26 mouse cellular contexts compared by ENCODE assay signal in genomic region chr9:8103050-8103449, GRCm38 (mm10). TPM values are rescaled to one million over a fixed set of nuclear protein-coding genes. Genes with fewer than 3 reads are reported as not detected.
A peak's percentile ranks its signal among the peaks of the same experiment; 100 is the strongest.
DNase-seq lines count a peak whose midpoint lies in the region.
"Had no signal": no experiment of that assay in that cellular context is flagged by ENCODE, and none has a peak within 500 bp of the region (broad histone marks: within the 10 kb centered on the region; RNA-seq: fewer than 3 reads in every experiment).

No protein-coding gene starts in this region.

- no peak overlapping the region for H3K27ac ChIP-seq in heart, embryonic 10.5 days
- H3K27ac ChIP-seq: embryonic facial prominence, embryonic 12.5 days; embryonic facial prominence, embryonic 15.5 days; forebrain, embryonic 12.5 days; forebrain, embryonic 15.5 days; gastrocnemius, adult 2 months; heart, embryonic 13.5 days; hindbrain, embryonic 15.5 days had no signal

- WGBS in heart, embryonic 10.5 days: 86% methylated on average over 4 of the region's 4 CpGs

- peak; percentile 19 for DNase-seq in adrenal gland, adult 2 months
- no peak for DNase-seq in adrenal gland, adult 8-10 months
- DNase-seq in 3T3-L1 (ENCODE audit: low read depth, low spot score) (peak; percentile 70), adipocyte (ENCODE audit: low spot score) (peak; percentile 58)
- DNase-seq in telencephalon, adult 2 months (ENCODE audit: low read depth, low spot score): peak; percentile 29
- no peak for DNase-seq in heart, embryonic 10.5 days (ENCODE audit: low spot score)
- DNase-seq in left cerebral cortex, adult 11 months (ENCODE audit: low spot score): no peak
- DNase-seq: adrenal gland, postnatal 10 days; cerebellum, adult 11 months; cerebellum, adult 2 months; cerebellum, adult 9-11 months; cerebellum, postnatal 25 days; gastrocnemius, adult 2 months; gastrocnemius, postnatal 14 days; heart, adult 11 months; heart, postnatal 14 days; heart, postnatal 4 days had no signal

- H3K36me3 ChIP-seq in heart, embryonic 10.5 days: no peaks in the 10 kb centered on the region
- H3K36me3 ChIP-seq: embryonic facial prominence, embryonic 12.5 days; embryonic facial prominence, embryonic 15.5 days; forebrain, embryonic 12.5 days; forebrain, embryonic 15.5 days; heart, embryonic 13.5 days had no signal

- no peak overlapping the region for H3K4me3 ChIP-seq in heart, embryonic 10.5 days
- H3K4me3 ChIP-seq: embryonic facial prominence, embryonic 12.5 days; embryonic facial prominence, embryonic 15.5 days; forebrain, embryonic 12.5 days; forebrain, embryonic 15.5 days; gastrocnemius, adult 2 months; heart, embryonic 13.5 days; hindbrain, embryonic 15.5 days had no signal

- H3K4me1 ChIP-seq in heart, embryonic 10.5 days: no peaks in the 10 kb centered on the region
- H3K4me1 ChIP-seq: embryonic facial prominence, embryonic 12.5 days; embryonic facial prominence, embryonic 15.5 days; forebrain, embryonic 12.5 days; forebrain, embryonic 15.5 days; heart, embryonic 13.5 days; hindbrain, embryonic 15.5 days had no signal

- no peaks in the 10 kb centered on the region for H3K27me3 ChIP-seq in heart, embryonic 10.5 days (ENCODE audit: insufficient read depth, poor library complexity, severe bottlenecking)
- H3K27me3 ChIP-seq: embryonic facial prominence, embryonic 12.5 days; embryonic facial prominence, embryonic 15.5 days; forebrain, embryonic 12.5 days; forebrain, embryonic 15.5 days; heart, embryonic 13.5 days; hindbrain, embryonic 15.5 days; Patski had no signal

- no peaks in the 10 kb centered on the region for H3K9me3 ChIP-seq in heart, embryonic 10.5 days
- H3K9me3 ChIP-seq: embryonic facial prominence, embryonic 12.5 days; embryonic facial prominence, embryonic 15.5 days; forebrain, embryonic 12.5 days; forebrain, embryonic 15.5 days; heart, embryonic 13.5 days; hindbrain, embryonic 15.5 days had no signal

RNA-seq across cellular contexts. Expression of gene Cep126, which starts 31.0 kb away (rescaled TPM):
- 10 to 100 TPM; 10.6 to 13.2 TPM for total RNA-seq in adrenal gland, adult 2 months (2021)
- polyA plus RNA-seq in adrenal gland, adult 2 months (2012; rRNA removed): 0.97 and 1.1 TPM in 2 replicates
- total RNA-seq in adrenal gland, adult 8-10 months (2022): 10 to 100 TPM; 13.2 to 15.3 (median 14.3) TPM
- polyA plus RNA-seq in heart, embryonic 10.5 days (2016; fragmentation: Nextera tagmentation; extraction: Ambion mirVana): 2.1 and 2.6 TPM in 2 replicates
- total RNA-seq: MEL had no signal
- polyA plus RNA-seq: CD4-positive, CD25-positive, alpha-beta regulatory T cell, adult 4 months had no signal

Comparison
In these comparisons a context has a peak if more than half of its experiments do, and no peak if none do; other contexts are left out.
1. DNase-seq: peak in adrenal gland, adult 2 months (single experiment), 3T3-L1 (single experiment), adipocyte (single experiment) and telencephalon, adult 2 months (single experiment); none in adrenal gland, adult 8-10 months (single experiment), heart, embryonic 10.5 days (single experiment) and left cerebral cortex, adult 11 months (single experiment).